Mouse (Mus musculus) MEL (cell line): ENCODE results near the gene Parp8.

Experiments
- CHD2 ChIP-seq: IDR thresholded peaks from 2 replicates; pipeline ENCODE4 v1.6.1; 2011; ENCODE audit warnings: low read length, improper control_type of control experiment
- CTCF ChIP-seq, 3 experiments: IDR thresholded peaks in 2 of 3; conservative IDR thresholded peaks in 1 of 3; 2 replicates each; pipeline ENCODE4 v1.5.1; 2011 to 2012; ENCODE audit warnings: low read length in 3 of 3, low read depth in 2 of 3, mild to moderate bottlenecking in 2 of 3, improper control_type of control experiment in 1 of 3, inconsistent platforms in 1 of 3, mixed read lengths in 1 of 3, moderate library complexity in 1 of 3; ENCODE audit not compliant: control insufficient read depth in 1 of 3, insufficient read depth in 1 of 3, poor library complexity in 1 of 3, severe bottlenecking in 1 of 3
- ELF1 ChIP-seq: IDR thresholded peaks from 2 replicates; pipeline ENCODE4 v1.6.1; 2014; ENCODE audit warnings: low read depth, mild to moderate bottlenecking, inconsistent platforms, low read length, improper control_type of control experiment, moderate library complexity
- GATA1 ChIP-seq: IDR thresholded peaks from 2 replicates; pipeline ENCODE4 v1.6.1; 2011; ENCODE audit warnings: low read depth, low read length, improper control_type of control experiment
- MAFK ChIP-seq: IDR thresholded peaks from 2 replicates; pipeline ENCODE4 v1.6.1; 2011; ENCODE audit warnings: low read depth, mild to moderate bottlenecking, low read length, improper control_type of control experiment, borderline replicate concordance
- MAX ChIP-seq: IDR thresholded peaks from 2 replicates; pipeline ENCODE4 v1.6.1; 2011; ENCODE audit warnings: low read length, improper control_type of control experiment
- MEF2A ChIP-seq: IDR thresholded peaks from 2 replicates; pipeline ENCODE4 v1.6.1; 2014; ENCODE audit warnings: low read depth, mild to moderate bottlenecking, inconsistent platforms, low read length, improper control_type of control experiment; ENCODE audit not compliant: poor library complexity, insufficient replicate concordance, severe bottlenecking; ENCODE audit errors: extremely low read depth
- MXI1 ChIP-seq: IDR thresholded peaks from 2 replicates; pipeline ENCODE4 v1.6.1; 2011; ENCODE audit warnings: mild to moderate bottlenecking, low read depth, low read length, improper control_type of control experiment
- POLR2A ChIP-seq, 2 experiments: IDR thresholded peaks; 2 replicates each; pipeline ENCODE4 v1.6.1; 2011 to 2012; ENCODE audit warnings: low read length in 2 of 2, mild to moderate bottlenecking in 2 of 2, control low read depth in 1 of 2, improper control_type of control experiment in 1 of 2, low read depth in 1 of 2, moderate library complexity in 1 of 2; ENCODE audit not compliant: control insufficient read depth in 1 of 2, insufficient read depth in 1 of 2, poor library complexity in 1 of 2
- POLR2AphosphoS2 ChIP-seq: IDR thresholded peaks from 2 replicates; pipeline ENCODE4 v1.6.1; 2011; ENCODE audit warnings: low read length, improper control_type of control experiment
- TAL1 ChIP-seq: IDR thresholded peaks from 2 replicates; pipeline ENCODE4 v1.6.1; 2012; ENCODE audit warnings: mild to moderate bottlenecking, inconsistent platforms, low read length, moderate library complexity, mixed read lengths
- TCF12 ChIP-seq: IDR thresholded peaks from 2 replicates; pipeline ENCODE4 v1.6.1; 2014; ENCODE audit warnings: low read depth, mild to moderate bottlenecking, inconsistent platforms, low read length, improper control_type of control experiment, moderate library complexity
- USF1 ChIP-seq: IDR thresholded peaks from 2 replicates; pipeline ENCODE4 v1.6.1; 2014; ENCODE audit warnings: low read depth, mild to moderate bottlenecking, inconsistent platforms, low read length, improper control_type of control experiment, moderate library complexity
- ZC3H11A ChIP-seq: IDR thresholded peaks from 2 replicates; pipeline ENCODE4 v1.6.1; 2012; ENCODE audit warnings: low read depth, mild to moderate bottlenecking, inconsistent platforms, low read length, improper control_type of control experiment

- TF ChIP-seq GATA1: no peak
- TF ChIP-seq CHD2: no peak
- no peak for TF ChIP-seq POLR2A (IDR thresholded peaks at IDR 0.05; ENCODE audit: control insufficient read depth in 1 of 2, insufficient read depth in 1 of 2, low read depth in 1 of 2, low read length in 2 of 2, poor library complexity in 1 of 2)
- no peak for TF ChIP-seq TAL1
- TF ChIP-seq CTCF (IDR thresholded peaks at IDR 0.05 in 2 of 3, conservative IDR thresholded peaks at IDR 0.05 in 1 of 3; ENCODE audit: control insufficient read depth in 1 of 3, insufficient read depth in 1 of 3, low read depth in 2 of 3, low read length in 3 of 3, poor library complexity in 1 of 3, severe bottlenecking in 1 of 3): no peak
- TF ChIP-seq USF1: no peak
- TF ChIP-seq ELF1: no peak
- no peak for TF ChIP-seq MXI1
- TF ChIP-seq POLR2AphosphoS2: no peak
- TF ChIP-seq TCF12: no peak
- TF ChIP-seq MAX: no peak
- TF ChIP-seq MAFK: no peak
- TF ChIP-seq ZC3H11A: no peak
- TF ChIP-seq MEF2A: no peak
These were observed 13.3 kb downstream of the Parp8 start for GRCm38 (mm10) chr13:117012031-117012430.
